25 mouse cellular contexts compared by ENCODE assay signal in genomic region chr11:114714526-114714925, GRCm38 (mm10). TPM values are rescaled to one million over a fixed set of nuclear protein-coding genes. Genes with fewer than 3 reads are reported as not detected.
DNase-seq lines count a peak whose midpoint lies in the region; ATAC-seq and TF ChIP-seq lines count a peak whose summit lies in the region.
"Had no signal": no experiment of that assay in that cellular context is flagged by ENCODE, and none has a peak within 500 bp of the region (broad histone marks: within the 10 kb centered on the region; RNA-seq: fewer than 3 reads in every experiment).

No protein-coding gene starts in this region.

- peak; percentile 64 to 67 for DNase-seq in cerebellum, postnatal 10 days
- no peak for DNase-seq in cerebellum, adult 18-20 months
- DNase-seq in left cerebral cortex, adult 18-20 months (ENCODE audit: low spot score in 2 of 2), result peak; percentile 21 to 45
- no peak for DNase-seq in left cerebral cortex, adult 11 months (ENCODE audit: low spot score)
- DNase-seq in left cerebral cortex, postnatal 14 days (ENCODE audit: low spot score in 2 of 2), result peak; percentile 45 to 64
- DNase-seq in telencephalon, adult 2 months (ENCODE audit: low read depth, low spot score), result peak; percentile 44
- no peak for DNase-seq in stomach, postnatal 0 days (ENCODE audit: low spot score)
- DNase-seq in thymus, postnatal 0 days (ENCODE audit: low spot score), result no peak
- DNase-seq: adrenal gland, postnatal 10 days; cerebellum, adult 11 months; heart, postnatal 14 days; kidney, postnatal 36 days; liver; thymus, postnatal 36 days had no signal

- no peaks in the 10 kb centered on the region for H3K27me3 ChIP-seq in stomach, postnatal 0 days (ENCODE audit: control insufficient read depth, insufficient read depth, low read length)
- H3K27me3 ChIP-seq: embryonic facial prominence, embryonic 13.5 days; intestine, embryonic 15.5 days; neural tube, embryonic 12.5 days; Patski had no signal

- H3K4me1 ChIP-seq in stomach, postnatal 0 days (replicated peaks; ENCODE audit: control insufficient read depth, insufficient read depth), result no peaks in the 10 kb centered on the region
- H3K4me1 ChIP-seq: embryonic facial prominence, embryonic 13.5 days; intestine, embryonic 15.5 days had no signal

- no peak overlapping the region for H3K9ac ChIP-seq in stomach, postnatal 0 days (ENCODE audit: low read length)
- H3K9ac ChIP-seq: hindbrain, embryonic 14.5 days; intestine, embryonic 15.5 days; neural tube, embryonic 12.5 days had no signal

- no peaks in the 10 kb centered on the region for H3K9me3 ChIP-seq in stomach, postnatal 0 days (ENCODE audit: control insufficient read depth, low read length)
- H3K9me3 ChIP-seq: embryonic facial prominence, embryonic 13.5 days; intestine, embryonic 15.5 days; neural tube, embryonic 12.5 days had no signal

- TF ChIP-seq EP300 in stomach, postnatal 0 days (optimal IDR thresholded peaks at IDR 0.05), result no peak

- intact Hi-C loops in left cerebral cortex, postnatal 14 days (cut with DNase I), result no loop called here

- no peak overlapping the region for H3K27ac ChIP-seq in stomach, postnatal 0 days (replicated peaks)
- H3K27ac ChIP-seq: embryonic facial prominence, embryonic 13.5 days; hindbrain, embryonic 14.5 days; intestine, embryonic 15.5 days; neural tube, embryonic 12.5 days had no signal

- H3K4me3 ChIP-seq in stomach, postnatal 0 days (ENCODE audit: low read depth, low read length), result no peak overlapping the region
- H3K4me3 ChIP-seq: embryonic facial prominence, embryonic 13.5 days; intestine, embryonic 15.5 days; neural tube, embryonic 12.5 days had no signal

- no peak overlapping the region for H3K4me2 ChIP-seq in stomach, postnatal 0 days (replicated peaks; ENCODE audit: low read depth)
- H3K4me2 ChIP-seq: embryonic facial prominence, embryonic 13.5 days; heart, embryonic 11.5 days; hindbrain, embryonic 14.5 days; intestine, embryonic 15.5 days; midbrain, embryonic 11.5 days; neural tube, embryonic 12.5 days had no signal

- WGBS in stomach, postnatal 0 days, result 78% methylated on average over 6 of the region's 6 CpGs

- ATAC-seq in stomach, postnatal 0 days (ENCODE audit: low FRiP score, low TSS enrichment), result no peak
- ATAC-seq: forebrain, embryonic 16.5 days; intestine, embryonic 15.5 days; lung, postnatal 0 days; Patski had no signal

- H3K36me3 ChIP-seq in stomach, postnatal 0 days (ENCODE audit: control insufficient read depth, insufficient read depth, low read length), result no peaks in the 10 kb centered on the region
- H3K36me3 ChIP-seq: intestine, embryonic 15.5 days; neural tube, embryonic 12.5 days had no signal

- no peak for TF ChIP-seq CTCF in stomach, postnatal 0 days (IDR thresholded peaks at IDR 0.05; ENCODE audit: low read depth)

RNA-seq across cellular contexts. Expression of gene Dnaic2, which starts 12.7 kb away (rescaled TPM):
- total RNA-seq in left cerebral cortex, adult 18-20 months (2021), result 1 to 10 TPM; 1.2 to 1.4 TPM
- total RNA-seq in left cerebral cortex, postnatal 14 days (2021), result 1 to 10 TPM in 1 of 2 experiments, under 1 TPM in 1; 0.99 to 1.8 TPM
- polyA plus RNA-seq in stomach, postnatal 0 days (2015; fragmentation: Nextera tagmentation; extraction: Ambion mirVana), result 0.35 and 0.36 TPM in 2 replicates
- 0.94 and 1.1 TPM in 2 replicates for polyA plus RNA-seq in thymus, postnatal 0 days (2015; fragmentation: Nextera tagmentation; extraction: Ambion mirVana)
- total RNA-seq: granulocyte monocyte progenitor cell, adult 5-6 weeks; monocyte, adult 5-6 weeks had no signal

RNA-seq across cellular contexts. Expression of gene Ttyh2, which starts 39.3 kb away (rescaled TPM):
- 10 to 100 TPM; 17.8 to 21.5 TPM for total RNA-seq in left cerebral cortex, adult 18-20 months (2021)
- total RNA-seq in left cerebral cortex, postnatal 14 days (2021), result 10 to 100 TPM; 24.0 to 24.6 TPM
- polyA plus RNA-seq in stomach, postnatal 0 days (2015; fragmentation: Nextera tagmentation; extraction: Ambion mirVana), result 12.5 and 14.7 TPM in 2 replicates
- 11.1 and 12.2 TPM in 2 replicates for polyA plus RNA-seq in thymus, postnatal 0 days (2015; fragmentation: Nextera tagmentation; extraction: Ambion mirVana)

RNA-seq across cellular contexts. Expression of gene Rpl38, which starts 46.2 kb away (rescaled TPM):
- 1,000 to 10,000 TPM in 1 of 2 experiments, 100 to 1,000 TPM in 1; 952 to 1,003 TPM for total RNA-seq in left cerebral cortex, adult 18-20 months (2021)
- 100 to 1,000 TPM; 737 to 799 TPM for total RNA-seq in left cerebral cortex, postnatal 14 days (2021)
- polyA plus RNA-seq in stomach, postnatal 0 days (2015; fragmentation: Nextera tagmentation; extraction: Ambion mirVana), result 1,058 and 1,265 TPM in 2 replicates
- 1,685 and 1,731 TPM in 2 replicates for polyA plus RNA-seq in thymus, postnatal 0 days (2015; fragmentation: Nextera tagmentation; extraction: Ambion mirVana)

RNA-seq across cellular contexts. Expression of gene Kif19a, which starts 50.7 kb away (rescaled TPM):
- 1 to 10 TPM; 1.7 to 2.6 TPM for total RNA-seq in left cerebral cortex, adult 18-20 months (2021)
- 10 to 100 TPM in 1 of 2 experiments, 1 to 10 TPM in 1; 8.8 to 11.2 TPM for total RNA-seq in left cerebral cortex, postnatal 14 days (2021)
- polyA plus RNA-seq in stomach, postnatal 0 days (2015; fragmentation: Nextera tagmentation; extraction: Ambion mirVana), result 0.35 and 0.58 TPM in 2 replicates
- 0.09 TPM in 2 replicates for polyA plus RNA-seq in thymus, postnatal 0 days (2015; fragmentation: Nextera tagmentation; extraction: Ambion mirVana)
- total RNA-seq: granulocyte monocyte progenitor cell, adult 5-6 weeks had no signal

Comparison
In these comparisons a context has a peak if more than half of its experiments do, and no peak if none do; other contexts are left out.
1. DNase-seq: peak in cerebellum, postnatal 10 days (2 of 2), left cerebral cortex, adult 18-20 months (2 of 2), left cerebral cortex, postnatal 14 days (2 of 2) and telencephalon, adult 2 months (single experiment); none in cerebellum, adult 18-20 months (0 of 2), left cerebral cortex, adult 11 months (single experiment), stomach, postnatal 0 days (single experiment) and thymus, postnatal 0 days (single experiment).